9 mouse cellular contexts compared by ENCODE assay signal in genomic region chr10:42636360-42637182, GRCm38 (mm10). TPM values are rescaled to one million over a fixed set of nuclear protein-coding genes. Genes with fewer than 3 reads are reported as not detected.
A peak's percentile ranks its signal among the peaks of the same experiment; 100 is the strongest.
DNase-seq lines count a peak whose midpoint lies in the region; ATAC-seq and TF ChIP-seq lines count a peak whose summit lies in the region.
"Had no signal": no experiment of that assay in that cellular context is flagged by ENCODE, and none has a peak within 500 bp of the region (broad histone marks: within the 10 kb centered on the region; RNA-seq: fewer than 3 reads in every experiment).

No protein-coding gene starts in this region.

- H3K4me3 ChIP-seq in kidney, postnatal 0 days (replicated peaks; ENCODE audit: low read depth, low read length): peak overlapping the region; percentile 5
- no peak overlapping the region for H3K4me3 ChIP-seq in kidney, adult 2 months (ENCODE audit: insufficient read depth, low read depth, low read length)
- H3K4me3 ChIP-seq in embryonic facial prominence, embryonic 12.5 days: 0 out of 2 replicates have a peak overlapping the region, but pooled peaks have one; percentile 10
- H3K4me3 ChIP-seq in intestine, embryonic 14.5 days (ENCODE audit: low read depth, low read length): peak overlapping the region; percentile 13; the same call in 1 of the 2 replicates
- peak overlapping the region; percentile 10; the same call in 1 of the 2 replicates for H3K4me3 ChIP-seq in midbrain, embryonic 12.5 days
- H3K4me3 ChIP-seq: erythroblast, embryonic 14.5 days had no signal

- H3K9ac ChIP-seq in kidney, postnatal 0 days (ENCODE audit: low read depth, low read length): no peak overlapping the region
- H3K9ac ChIP-seq in embryonic facial prominence, embryonic 12.5 days: no peak overlapping the region
- H3K9ac ChIP-seq in intestine, embryonic 14.5 days (ENCODE audit: low read length): no peak overlapping the region
- H3K9ac ChIP-seq in midbrain, embryonic 12.5 days (replicated peaks): no peak overlapping the region

- H3K4me2 ChIP-seq in kidney, postnatal 0 days (ENCODE audit: low read length): peak overlapping the region; percentile 34
- peak overlapping the region; percentile 9; the same call in 1 of the 2 replicates for H3K4me2 ChIP-seq in embryonic facial prominence, embryonic 12.5 days (replicated peaks)
- peak overlapping the region; percentile 6; the same call in 1 of the 2 replicates for H3K4me2 ChIP-seq in intestine, embryonic 14.5 days (ENCODE audit: low read length)
- peak overlapping the region; percentile 24; the same call in 1 of the 2 replicates for H3K4me2 ChIP-seq in midbrain, embryonic 12.5 days (replicated peaks)

- no peak for TF ChIP-seq CTCF in kidney, postnatal 0 days (IDR thresholded peaks at IDR 0.05; ENCODE audit: low read depth)
- TF ChIP-seq CTCF in kidney, adult 2 months (conservative IDR thresholded peaks at IDR 0.05; ENCODE audit: insufficient read depth, insufficient read length, low read depth, low read length): no peak

- no peak for DNase-seq in kidney, postnatal 0 days (ENCODE audit: low spot score)
- DNase-seq in kidney, adult 2 months: no peak
- peak; percentile 68 for DNase-seq in intestine, embryonic 14.5 days (ENCODE audit: low spot score)
- DNase-seq in layer of hippocampus, adult 11-12 months (ENCODE audit: low spot score): no peak

- no peaks in the 10 kb centered on the region for H3K9me3 ChIP-seq in kidney, postnatal 0 days (replicated peaks; ENCODE audit: low read length)
- no peaks in the 10 kb centered on the region for H3K9me3 ChIP-seq in embryonic facial prominence, embryonic 12.5 days
- no peaks in the 10 kb centered on the region for H3K9me3 ChIP-seq in intestine, embryonic 14.5 days (ENCODE audit: control insufficient read depth, low read length)
- H3K9me3 ChIP-seq in midbrain, embryonic 12.5 days: no peaks in the 10 kb centered on the region

- TF ChIP-seq POLR2A in kidney, adult 2 months (IDR thresholded peaks at IDR 0.05; ENCODE audit: low read depth, low read length): no peak

- peaks cover 20% of the 10 kb centered on the region for H3K4me1 ChIP-seq in kidney, postnatal 0 days (replicated peaks; ENCODE audit: insufficient read depth, low read length)
- peaks cover 3% of the 10 kb centered on the region; the same call in 1 of the 2 replicates for H3K4me1 ChIP-seq in kidney, adult 2 months (ENCODE audit: control insufficient read depth, insufficient read depth, low read length)
- H3K4me1 ChIP-seq in embryonic facial prominence, embryonic 12.5 days: peaks cover 18% of the 10 kb centered on the region
- peaks cover 16% of the 10 kb centered on the region for H3K4me1 ChIP-seq in intestine, embryonic 14.5 days (replicated peaks; ENCODE audit: control insufficient read depth, insufficient read depth, low read length)
- peaks cover 52% of the 10 kb centered on the region for H3K4me1 ChIP-seq in midbrain, embryonic 12.5 days

- no peak for ATAC-seq in kidney, postnatal 0 days (replicated peaks; ENCODE audit: low FRiP score, low read depth)
- no peak for ATAC-seq in embryonic facial prominence, embryonic 12.5 days (ENCODE audit: insufficient number of reproducible peaks, insufficient read depth, low FRiP score, low TSS enrichment)
- no peak for ATAC-seq in intestine, embryonic 14.5 days (replicated peaks; ENCODE audit: low FRiP score, low TSS enrichment, low read depth)
- no peak for ATAC-seq in midbrain, embryonic 12.5 days (ENCODE audit: low FRiP score, low read depth)
- no peak for ATAC-seq in frontal cortex, adult (ENCODE audit: low TSS enrichment)
- no peak for ATAC-seq in erythroblast, adult 5-6 weeks (replicated peaks; ENCODE audit: low FRiP score, poor library complexity, severe bottlenecking)

- peaks cover 51% of the 10 kb centered on the region for H3K27me3 ChIP-seq in kidney, postnatal 0 days (ENCODE audit: insufficient read depth, low read length)
- H3K27me3 ChIP-seq in kidney, adult 2 months (replicated peaks; ENCODE audit: control insufficient read depth, insufficient read depth, low read length): peaks cover 13% of the 10 kb centered on the region
- peaks cover 63% of the 10 kb centered on the region for H3K27me3 ChIP-seq in embryonic facial prominence, embryonic 12.5 days
- peaks cover 66% of the 10 kb centered on the region for H3K27me3 ChIP-seq in intestine, embryonic 14.5 days (replicated peaks; ENCODE audit: control insufficient read depth, insufficient read depth, low read length)
- peaks cover 68% of the 10 kb centered on the region for H3K27me3 ChIP-seq in midbrain, embryonic 12.5 days

- WGBS in kidney, postnatal 0 days: 4% methylated on average over 27 of the region's 27 CpGs
- WGBS in kidney, adult 2 months: 13% methylated on average over 27 of the region's 27 CpGs
- 2% methylated on average over 27 of the region's 27 CpGs for WGBS in embryonic facial prominence, embryonic 12.5 days
- 4% methylated on average over 27 of the region's 27 CpGs for WGBS in intestine, embryonic 14.5 days
- 2% methylated on average over 27 of the region's 27 CpGs for WGBS in midbrain, embryonic 12.5 days

- H3K27ac ChIP-seq in kidney, postnatal 0 days: no peak overlapping the region
- no peak overlapping the region for H3K27ac ChIP-seq in kidney, adult 2 months (ENCODE audit: insufficient read depth, low read depth, low read length)
- no peak overlapping the region for H3K27ac ChIP-seq in embryonic facial prominence, embryonic 12.5 days
- H3K27ac ChIP-seq in intestine, embryonic 14.5 days (ENCODE audit: low read depth): no peak overlapping the region
- H3K27ac ChIP-seq in midbrain, embryonic 12.5 days (replicated peaks): no peak overlapping the region

- no peaks in the 10 kb centered on the region for H3K36me3 ChIP-seq in kidney, postnatal 0 days (ENCODE audit: insufficient read depth, low read length)
- H3K36me3 ChIP-seq in kidney, adult 2 months (ENCODE audit: control insufficient read depth, insufficient read depth, low read length): no peaks in the 10 kb centered on the region
- H3K36me3 ChIP-seq in embryonic facial prominence, embryonic 12.5 days: no peaks in the 10 kb centered on the region
- no peaks in the 10 kb centered on the region for H3K36me3 ChIP-seq in intestine, embryonic 14.5 days (ENCODE audit: control insufficient read depth, insufficient read depth, low read length)
- H3K36me3 ChIP-seq in midbrain, embryonic 12.5 days: no peaks in the 10 kb centered on the region

RNA-seq across cellular contexts. Expression of gene Ostm1, which starts 52.9 kb away (rescaled TPM):
- 26.6 and 27.9 TPM in 2 replicates for polyA plus RNA-seq in kidney, postnatal 0 days (2015; fragmentation: Nextera tagmentation; extraction: Ambion mirVana)
- 15.4 and 15.5 TPM in 2 replicates for polyA plus RNA-seq in kidney, adult 2 months (2012; rRNA removed)
- polyA plus RNA-seq in embryonic facial prominence, embryonic 12.5 days (2016; fragmentation: Nextera tagmentation; extraction: Ambion mirVana): 13.6 and 14.1 TPM in 2 replicates
- polyA plus RNA-seq in intestine, embryonic 14.5 days (2014; fragmentation: Nextera tagmentation; extraction: Ambion mirVana): 13.0 and 13.7 TPM in 2 replicates
- polyA plus RNA-seq in midbrain, embryonic 12.5 days (2016; fragmentation: Nextera tagmentation; extraction: Ambion mirVana): 35.4 and 40.1 TPM in 2 replicates
- 14.6 and 24.2 TPM in 2 replicates for total RNA-seq in erythroblast, adult 5-6 weeks (2015; ENCODE audit: low replicate concordance)
- 14.7 and 18.0 TPM in 2 replicates for total RNA-seq in erythroblast, adult 5-6 weeks (2017; ENCODE audit: low replicate concordance)

RNA-seq across cellular contexts. Expression of gene Nr2e1, which starts 53.1 kb away (rescaled TPM):
- polyA plus RNA-seq in kidney, postnatal 0 days (2015; fragmentation: Nextera tagmentation; extraction: Ambion mirVana): not detected in 2 replicates
- not detected in 2 replicates for polyA plus RNA-seq in kidney, adult 2 months (2012; rRNA removed)
- 5.8 and 6.6 TPM in 2 replicates for polyA plus RNA-seq in embryonic facial prominence, embryonic 12.5 days (2016; fragmentation: Nextera tagmentation; extraction: Ambion mirVana)
- polyA plus RNA-seq in intestine, embryonic 14.5 days (2014; fragmentation: Nextera tagmentation; extraction: Ambion mirVana): not detected in 2 replicates
- 35.2 and 46.5 TPM in 2 replicates for polyA plus RNA-seq in midbrain, embryonic 12.5 days (2016; fragmentation: Nextera tagmentation; extraction: Ambion mirVana)
- total RNA-seq in erythroblast, adult 5-6 weeks (2015; ENCODE audit: low replicate concordance): not detected in 2 replicates
- not detected in 2 replicates for total RNA-seq in erythroblast, adult 5-6 weeks (2017; ENCODE audit: low replicate concordance)
- polyA plus RNA-seq: erythroblast, embryonic 14.5 days had no signal
